Mouse (Mus musculus): ENCODE measurements around the gene Plekhg5. TPM values are rescaled to one million over a fixed set of nuclear protein-coding genes. Genes with fewer than 3 reads are reported as not detected.
A peak's percentile ranks its signal among the peaks of the same experiment; 100 is the strongest.
"Not testable (repeated sequence)": the region's sequence is repeated elsewhere in the genome, so short reads cannot be mapped to it uniquely, and the experiment has no call there.

Gene Plekhg5
- total RNA-seq (2021) = 10 to 100 TPM; 80.0 to 91.9 TPM
- long read RNA-seq, experiment 1, transcript Plekhg5-204 (22 exons, 3,818 nt) = major isoform, 25 of 77 reads
- long read RNA-seq, experiment 1, transcript Plekhg5-206 (7 exons, 2,792 nt) = minor isoform, 5 of 77 reads
- long read RNA-seq, experiment 1, partial matches to known transcripts = 25 of 77 reads
- long read RNA-seq, experiment 1, other reads (novel, unspliced or antisense) = 21 of 77 reads
- long read RNA-seq, experiment 2, transcript Plekhg5-204 (22 exons, 3,818 nt) = major isoform, 21 of 51 reads
- long read RNA-seq, experiment 2, partial matches to known transcripts = 15 of 51 reads
- long read RNA-seq, experiment 2, other reads (novel, unspliced or antisense) = 12 of 51 reads

DNA sequence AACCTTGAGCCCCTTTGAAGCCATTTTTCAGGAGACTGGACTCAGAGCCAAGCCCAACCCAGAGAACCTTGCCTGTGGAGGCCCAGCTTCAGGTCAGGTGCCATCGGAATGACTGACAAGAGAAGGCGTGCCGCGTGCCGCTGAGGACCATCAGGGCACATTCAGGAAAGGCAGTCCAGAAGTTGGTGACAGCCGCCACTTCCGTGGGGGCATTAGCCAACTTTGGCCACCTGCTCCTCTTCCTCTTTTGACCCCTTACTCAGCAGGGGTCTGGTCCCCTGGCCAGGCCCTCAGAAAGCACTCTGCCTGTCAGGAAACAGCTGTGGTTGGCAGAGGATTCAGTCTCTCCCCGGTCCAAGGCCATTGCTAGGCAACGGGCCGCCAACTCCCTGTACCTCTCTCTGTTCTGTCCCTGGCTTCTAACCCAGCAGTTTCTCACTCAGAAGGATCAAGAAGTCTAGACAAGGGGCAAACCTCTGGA lies at the start of gene Plekhg5:
TSS of gene Plekhg5 (plus strand) at position 378 of the 481 bp plus-strand sequence.
- no peak for DNase-seq (ENCODE audit: low spot score in 2 of 2)

DNA sequence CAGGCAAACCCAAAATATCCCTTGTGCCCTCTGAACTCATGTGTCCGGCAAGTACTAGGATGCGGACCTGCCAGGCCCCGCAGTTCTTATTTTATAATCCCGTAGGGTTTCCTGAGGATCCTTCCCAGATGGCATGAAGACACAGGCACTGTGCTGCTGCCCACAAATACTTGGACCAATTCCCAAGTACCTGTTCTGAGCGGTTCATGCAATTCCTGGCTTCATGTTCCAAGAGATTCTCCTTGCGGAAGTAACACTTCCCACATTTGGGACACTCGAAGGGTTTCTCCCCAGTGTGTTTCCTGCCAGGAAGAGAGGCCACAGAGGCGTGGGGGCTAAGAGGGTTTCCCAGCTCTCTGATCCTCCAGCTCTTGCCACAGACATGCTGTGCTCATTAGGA lies 49.8 kb upstream of the Plekhg5 start:
- DNase-seq (ENCODE audit: low spot score in 2 of 2) = peak in 1 of 2 experiments; percentile 16

DNA sequence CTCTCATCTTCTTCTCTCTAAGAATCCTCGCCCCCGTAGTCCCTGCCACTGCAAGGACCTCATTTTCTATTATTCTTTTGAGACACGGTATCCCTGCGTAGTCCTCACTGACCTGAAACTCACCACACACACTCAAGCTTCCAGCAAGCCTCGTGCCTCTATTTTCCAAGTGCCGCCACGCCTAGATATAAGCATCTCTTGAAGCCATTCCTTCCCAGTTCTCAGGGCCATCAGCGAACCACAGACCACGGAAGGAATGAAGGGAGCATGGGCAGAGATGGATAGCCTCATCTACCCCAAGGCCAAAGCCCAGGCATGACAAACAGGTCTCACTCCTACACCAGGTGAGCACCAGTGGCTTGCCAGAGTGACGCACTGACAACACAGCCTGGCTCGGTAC lies 47.8 kb upstream of the Plekhg5 start:
- DNase-seq (ENCODE audit: low spot score in 2 of 2) = no peak

DNA sequence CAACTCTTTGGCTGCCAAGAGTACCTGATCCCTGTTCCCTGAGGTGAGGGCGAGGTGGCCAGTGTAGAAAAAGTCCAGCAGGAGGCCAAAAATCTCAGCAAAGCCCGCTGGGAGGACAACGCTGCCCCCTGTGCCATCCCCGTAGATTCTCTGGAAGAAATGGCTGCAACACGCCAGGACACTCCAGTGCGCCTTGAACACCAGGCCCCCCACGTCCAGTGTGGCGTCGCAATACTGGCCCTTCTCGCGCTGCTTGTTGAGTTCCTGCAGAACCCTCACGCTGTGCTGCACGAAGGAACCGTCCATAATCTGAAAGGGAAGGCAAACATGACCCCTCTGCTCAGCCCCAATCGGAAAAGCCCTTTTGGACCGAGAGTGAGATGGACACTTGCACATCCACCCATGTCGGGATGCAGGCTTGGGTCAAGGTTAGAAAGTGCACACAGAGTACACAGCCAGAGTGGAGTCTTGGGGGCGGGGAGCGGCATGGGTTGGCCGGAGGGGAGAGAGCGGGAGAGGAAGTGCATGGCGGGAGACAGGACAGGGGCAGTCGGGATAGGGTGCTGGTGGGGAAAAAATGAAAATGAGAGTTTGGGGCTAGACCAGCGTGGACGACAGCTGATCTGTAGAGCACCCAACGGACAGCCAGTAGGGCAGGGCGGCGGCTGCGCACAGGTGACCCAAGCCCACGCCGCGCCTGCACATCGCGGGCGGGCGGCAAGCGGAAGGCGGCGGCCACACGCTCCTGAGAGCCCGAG lies 45.4 kb upstream of the Plekhg5 start:
- no peak for DNase-seq (ENCODE audit: low spot score in 2 of 2)

DNA sequence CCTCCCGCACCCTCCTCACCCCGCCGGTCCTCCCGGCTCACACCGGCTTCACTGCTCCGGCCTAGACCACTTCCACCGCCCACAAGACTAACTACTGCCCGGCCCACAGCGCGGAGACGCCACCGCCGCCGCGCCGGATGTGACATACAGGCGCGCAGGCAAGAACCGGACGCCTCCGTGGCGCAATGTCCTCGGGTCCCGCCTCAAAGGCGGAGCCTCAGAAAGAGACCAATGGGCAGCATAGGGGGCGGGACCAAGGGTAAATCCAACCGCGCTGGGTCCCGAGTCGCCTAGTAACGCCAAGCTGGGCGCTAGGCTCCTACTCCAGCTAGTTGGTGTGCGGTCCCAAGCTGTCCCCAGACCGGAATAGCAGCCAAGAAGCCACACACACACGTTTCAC lies 44.8 kb upstream of the Plekhg5 start, which contains the start of gene Zbtb48:
TSS of gene Zbtb48 (minus strand) at position 148 of the 400 bp plus-strand sequence.
- peak; percentile 92 to 97 for DNase-seq (ENCODE audit: low spot score in 2 of 2)

DNA sequence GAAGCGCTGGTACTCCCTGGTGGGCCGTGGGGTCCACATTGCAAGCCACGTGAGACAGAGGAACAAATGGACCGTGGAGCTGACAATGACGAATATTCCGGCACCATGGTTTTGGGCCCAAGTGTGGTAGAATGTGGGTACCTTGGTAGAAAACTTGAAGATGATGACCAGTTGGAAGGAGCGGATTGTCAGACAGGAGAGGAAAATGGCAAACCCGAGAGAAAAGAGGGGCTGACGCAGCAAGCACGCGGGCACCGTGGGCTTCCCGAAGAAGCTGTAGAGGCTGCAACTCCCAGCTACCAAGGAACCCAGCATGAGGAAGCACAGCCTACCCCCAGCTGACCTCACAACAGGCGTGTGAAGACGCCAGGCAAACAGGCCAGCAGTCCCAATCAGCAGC lies 43.8 kb upstream of the Plekhg5 start:
- no peak for DNase-seq (ENCODE audit: low spot score in 2 of 2)

DNA sequence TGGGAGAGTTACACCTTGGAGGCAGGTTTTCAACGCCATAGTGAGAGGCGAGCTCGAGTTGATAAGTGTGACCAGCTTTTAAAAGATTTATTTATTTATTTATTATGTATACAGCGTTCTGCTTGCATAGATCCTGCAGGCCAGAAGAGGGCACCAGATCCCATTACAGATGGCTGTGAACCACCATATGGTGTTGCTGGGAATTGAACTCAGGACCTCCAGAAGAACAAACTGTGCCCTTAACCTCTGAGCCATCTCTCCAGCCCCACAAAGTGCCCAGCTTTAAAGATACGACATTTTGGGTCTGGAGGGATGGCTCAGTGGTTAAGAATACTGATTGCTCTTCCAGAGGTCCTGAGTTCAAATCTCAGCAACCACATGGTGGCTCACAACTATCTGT lies 43.2 kb upstream of the Plekhg5 start:
- DNase-seq (ENCODE audit: low spot score in 2 of 2) = no peak

DNA sequence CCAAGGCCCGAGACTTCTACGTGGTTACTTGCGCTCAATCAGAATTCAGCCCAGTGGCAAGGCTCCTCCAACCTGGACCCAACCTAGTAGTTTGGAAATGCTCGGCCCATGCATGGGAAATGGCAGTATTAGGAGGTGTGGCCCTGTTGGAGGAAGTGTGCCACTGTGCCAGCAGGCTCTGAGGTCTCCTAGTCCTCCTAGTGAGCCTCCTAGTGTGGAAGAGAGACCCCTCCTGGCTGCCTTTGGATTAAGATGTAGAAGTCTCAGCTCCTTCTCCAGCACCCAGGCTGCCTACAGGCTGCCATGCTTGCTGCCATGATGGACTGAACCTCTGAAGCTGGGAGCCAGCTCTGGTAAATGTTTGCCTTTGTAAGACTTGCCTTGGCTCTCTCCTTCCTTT lies 42.3 kb upstream of the Plekhg5 start:
- DNase-seq (ENCODE audit: low spot score in 2 of 2) = no peak

DNA sequence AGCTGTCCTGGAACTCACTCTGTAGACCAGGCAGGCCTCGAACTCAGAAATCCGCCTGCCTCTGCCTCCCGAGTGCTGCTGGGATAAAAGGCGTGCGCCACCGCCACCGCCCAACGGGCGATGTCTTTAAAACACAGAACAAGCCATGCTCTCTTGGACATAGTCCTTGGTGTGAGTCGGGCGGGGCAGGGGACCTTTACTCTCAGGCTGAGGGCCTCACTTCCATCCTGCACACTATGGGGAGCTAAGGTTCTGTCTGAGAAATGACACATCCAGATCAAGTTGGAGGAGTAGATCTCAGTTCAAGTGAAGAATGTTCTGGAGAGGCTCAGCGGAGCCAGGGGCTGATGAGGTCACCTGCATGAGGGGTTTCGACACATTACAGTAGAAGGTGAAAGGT lies 39.4 kb upstream of the Plekhg5 start:
- no peak for DNase-seq (ENCODE audit: low spot score in 2 of 2)

DNA sequence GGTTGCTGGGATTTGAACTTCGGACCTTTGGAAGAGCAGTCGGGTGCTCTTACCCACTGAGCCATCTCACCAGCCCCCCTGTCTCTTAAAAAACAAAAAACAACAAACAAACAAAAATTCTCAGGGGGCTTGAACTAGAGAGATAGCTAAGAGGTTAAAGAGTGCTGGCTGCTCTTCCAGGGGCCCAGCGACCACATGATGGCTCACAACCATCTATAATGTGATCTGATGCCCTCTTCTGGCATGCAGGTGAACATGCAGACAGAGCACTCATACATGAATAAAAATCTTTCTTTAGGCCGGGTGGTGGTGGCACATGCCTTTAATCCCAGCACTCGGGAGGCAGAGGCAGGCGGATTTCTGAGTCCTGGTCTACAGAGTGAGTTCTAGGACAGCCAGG lies 35.8 kb upstream of the Plekhg5 start:
- DNase-seq (ENCODE audit: low spot score in 2 of 2) = not testable (repeated sequence)

DNA sequence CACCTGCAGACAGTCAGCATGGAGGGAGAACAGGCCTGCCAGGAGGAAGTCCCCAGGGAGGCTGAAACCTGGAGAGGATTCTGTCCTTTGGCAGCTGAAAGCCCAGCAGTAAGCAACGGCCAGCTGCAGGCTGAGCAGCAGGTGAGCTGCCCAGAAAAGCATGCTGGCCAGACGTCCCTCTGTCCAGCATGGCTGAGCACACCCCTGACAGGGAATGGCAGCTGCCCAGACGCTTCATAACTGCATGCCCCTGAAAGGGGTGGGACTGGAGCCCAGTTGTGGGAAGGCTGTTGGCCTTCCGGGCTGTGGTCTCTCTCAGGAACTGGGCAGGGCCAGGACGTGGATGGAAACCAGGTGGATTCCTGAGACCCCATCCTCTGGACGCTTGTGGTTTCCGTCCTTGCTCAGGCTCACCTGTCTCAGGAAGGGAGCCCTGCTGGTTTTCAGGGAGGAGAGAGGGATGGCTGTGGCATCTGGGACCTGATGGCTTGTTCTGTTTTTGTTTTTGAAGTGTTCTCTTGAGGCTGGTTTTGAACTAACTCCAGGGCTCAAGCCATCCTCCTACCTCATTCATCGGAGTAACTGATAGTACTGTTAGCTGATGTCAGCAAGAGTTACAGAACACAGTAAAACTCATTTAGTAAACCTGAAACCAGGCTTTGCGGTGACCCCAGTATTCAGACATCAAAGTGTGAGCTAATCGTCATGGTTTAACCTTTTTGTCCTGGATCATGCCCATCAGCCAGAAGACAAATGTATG lies 33.9 kb upstream of the Plekhg5 start, which contains the start of gene Tas1r1:
TSS of gene Tas1r1 (minus strand) at position 344 of the 760 bp plus-strand sequence.
- no peak for DNase-seq (ENCODE audit: low spot score in 2 of 2)

DNA sequence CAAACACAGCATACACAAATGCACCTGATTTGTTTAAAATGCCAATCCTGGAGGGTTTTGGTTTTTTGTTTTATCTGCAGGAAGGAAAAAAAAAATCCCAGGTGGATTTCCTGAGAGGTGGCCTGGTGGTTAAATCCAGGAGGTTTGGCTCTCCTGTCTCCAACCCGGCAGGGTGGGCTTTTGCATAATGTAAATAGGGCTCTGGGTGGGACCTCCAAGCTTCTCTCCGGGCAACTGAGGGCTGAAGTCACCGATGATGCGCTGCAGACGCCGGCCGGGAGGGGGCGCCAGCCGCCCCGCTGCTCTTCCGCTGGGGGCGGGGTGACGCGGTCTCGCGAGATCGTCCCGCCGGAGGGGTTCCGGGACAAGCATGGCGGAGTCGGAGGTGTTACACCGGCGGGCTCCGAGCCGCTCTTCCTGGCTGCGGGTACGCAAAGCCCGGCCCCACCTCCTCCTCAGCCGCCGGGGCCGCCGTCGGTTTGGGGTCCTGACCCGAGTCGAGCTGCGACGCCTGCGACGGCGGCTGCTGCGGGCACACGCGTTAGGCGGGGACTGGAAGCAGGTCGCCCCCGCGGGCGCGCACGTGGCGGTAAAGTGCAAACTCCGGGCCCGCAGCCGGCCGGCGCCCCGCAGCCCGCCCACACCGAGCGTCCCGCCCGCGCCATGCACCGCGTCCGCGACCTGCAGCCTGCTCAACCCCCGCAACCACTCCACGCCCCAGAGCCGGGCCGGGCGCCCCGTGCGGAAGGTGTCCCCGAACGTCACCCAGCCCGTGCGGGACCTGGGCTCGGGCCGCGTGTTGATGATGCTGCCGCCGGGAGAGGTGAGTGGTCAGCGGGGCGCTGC lies 33.1 kb upstream of the Plekhg5 start, which contains the start of gene Nol9:
TSS of gene Nol9 (plus strand) at position 337 of the 846 bp plus-strand sequence.
- DNase-seq (ENCODE audit: low spot score in 2 of 2) = peak; percentile 91 to 94

DNA sequence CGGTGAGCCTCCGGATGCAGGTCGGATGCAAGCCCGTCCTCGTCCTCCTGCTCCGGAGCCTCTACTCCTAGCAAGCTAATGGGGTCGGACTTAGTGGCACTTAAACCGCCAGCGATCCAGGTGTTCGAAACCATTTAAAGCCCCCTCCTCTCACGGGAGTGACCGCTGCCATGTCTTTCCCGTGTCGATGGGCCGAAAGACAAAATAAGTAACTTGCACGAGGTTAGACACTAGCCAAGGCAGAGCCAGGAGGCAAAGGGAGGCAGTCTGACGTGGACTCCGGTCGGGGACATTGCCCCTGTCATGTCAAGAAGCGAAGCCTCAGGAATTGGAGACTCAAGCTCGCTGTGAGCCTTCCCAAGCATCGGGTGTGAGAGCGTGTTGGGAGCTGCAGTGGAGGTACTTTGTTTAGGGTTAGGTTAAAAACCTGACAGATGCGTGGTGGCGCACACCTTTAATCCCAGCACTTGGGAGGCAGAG lies 32.4 kb upstream of the Plekhg5 start:
- no peak for DNase-seq (ENCODE audit: low spot score in 2 of 2)

DNA sequence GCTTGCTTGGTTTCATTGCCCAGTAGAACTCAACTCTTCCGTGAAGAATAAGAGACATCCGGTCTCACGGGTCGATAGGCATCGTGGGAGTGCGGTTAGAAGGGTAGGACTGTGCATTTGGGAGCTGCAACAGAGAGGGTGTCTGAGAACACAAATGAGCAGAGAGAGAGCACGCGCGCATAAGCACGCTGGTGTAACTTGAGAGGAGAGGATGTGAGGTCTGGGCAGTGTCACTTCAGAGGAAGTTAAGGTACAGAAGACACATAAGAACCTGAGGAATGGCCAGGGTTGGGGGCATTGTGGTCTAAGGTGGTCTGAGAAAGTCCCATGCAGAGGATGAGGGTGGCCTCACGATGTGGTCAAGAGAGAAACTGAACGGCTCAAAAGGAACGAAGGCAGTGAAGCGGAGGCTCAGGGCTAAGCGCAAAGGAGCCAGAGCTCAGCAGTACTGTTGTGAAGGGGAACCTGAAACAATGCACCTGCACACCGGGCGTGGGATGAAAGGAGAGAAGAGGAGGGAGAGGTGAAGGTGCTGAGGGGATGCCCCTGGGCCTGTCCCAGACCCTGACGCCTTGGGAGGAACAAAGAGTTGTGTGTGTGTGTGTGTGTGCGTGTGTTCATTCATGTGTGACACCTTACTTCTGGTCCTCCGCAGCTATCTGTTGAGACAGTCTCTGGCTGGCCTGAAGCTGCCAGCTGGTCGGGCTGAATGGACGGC lies 30.2 kb upstream of the Plekhg5 start:
- no peak for DNase-seq (ENCODE audit: low spot score in 2 of 2)

DNA sequence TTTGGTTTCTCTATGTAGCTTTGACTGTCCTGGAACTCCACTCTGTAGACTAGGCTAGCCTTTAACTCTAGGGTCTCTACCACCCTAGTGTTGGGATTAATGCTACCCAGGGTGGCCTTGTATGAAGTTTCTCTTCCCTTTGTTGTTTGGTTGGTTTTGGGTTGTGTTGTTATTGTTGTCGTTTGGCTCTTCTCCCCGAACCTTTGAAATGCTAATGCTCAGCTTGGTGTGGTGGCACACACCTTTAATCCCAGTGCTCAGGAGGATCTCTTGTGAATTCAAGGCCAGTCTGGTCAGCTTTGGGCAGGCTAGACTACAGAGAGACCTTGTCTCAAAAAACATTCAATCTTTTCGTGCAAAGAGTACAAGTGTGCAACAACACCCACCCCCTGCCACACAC lies 29.1 kb upstream of the Plekhg5 start:
- no peak for DNase-seq (ENCODE audit: low spot score in 2 of 2)

DNA sequence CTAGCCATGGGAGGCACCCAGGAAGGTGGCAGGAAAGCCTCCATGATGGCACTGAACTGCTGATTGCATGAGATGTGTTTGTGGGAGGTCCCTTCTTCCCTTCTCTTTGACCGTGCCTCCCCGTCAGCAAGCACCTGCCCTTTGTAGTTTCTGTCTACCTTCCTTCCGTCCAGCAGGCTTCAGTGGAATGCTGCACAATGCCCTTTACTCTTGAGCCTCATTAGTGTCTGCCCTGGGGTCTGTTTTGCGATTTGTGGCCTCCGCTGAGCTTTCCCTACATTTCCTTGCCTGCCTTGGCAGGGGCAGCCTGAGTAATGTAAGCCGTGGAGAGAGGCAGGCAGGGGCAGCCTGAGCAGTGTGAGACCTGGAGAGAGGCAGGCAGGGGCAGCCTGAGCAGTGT lies 27.7 kb upstream of the Plekhg5 start:
- DNase-seq (ENCODE audit: low spot score in 2 of 2) = no peak

DNA sequence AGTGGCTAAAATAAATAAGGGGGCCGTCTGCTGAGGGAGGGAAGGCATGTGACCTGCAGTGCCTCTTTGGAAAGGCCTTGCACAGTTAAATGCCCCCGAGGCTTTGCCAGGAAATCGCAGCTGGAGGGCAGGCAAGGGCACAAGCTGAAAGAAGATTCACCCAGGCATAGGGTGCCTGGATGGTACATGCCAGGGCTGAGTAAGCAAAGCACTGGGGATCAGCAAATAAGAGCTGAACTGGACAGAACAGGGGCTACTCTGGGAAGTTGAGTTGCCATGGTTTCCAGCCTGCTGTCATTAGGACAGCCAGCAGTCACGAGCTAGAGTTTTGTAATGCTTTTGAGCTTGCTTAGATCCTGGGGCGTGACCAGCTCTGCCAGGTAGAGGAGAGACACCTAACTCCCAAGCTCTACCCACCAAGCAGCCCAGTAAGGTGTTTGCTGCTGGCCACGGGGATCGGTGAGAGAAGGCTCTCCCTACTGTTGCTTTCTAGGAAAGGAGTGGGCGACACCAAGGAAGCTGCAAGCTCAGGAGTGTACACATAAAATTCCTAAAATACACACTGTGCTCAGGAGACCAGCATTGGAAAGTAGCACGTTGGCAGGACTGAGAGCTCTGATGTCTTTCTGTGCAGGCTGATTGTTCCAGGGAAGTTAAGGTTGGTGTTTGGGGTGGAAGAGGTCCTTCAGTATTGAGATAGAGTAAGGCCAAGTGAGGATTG lies 9.7 kb upstream of the Plekhg5 start:
- peak; percentile 10 to 22 for DNase-seq (ENCODE audit: low spot score in 2 of 2)

DNA sequence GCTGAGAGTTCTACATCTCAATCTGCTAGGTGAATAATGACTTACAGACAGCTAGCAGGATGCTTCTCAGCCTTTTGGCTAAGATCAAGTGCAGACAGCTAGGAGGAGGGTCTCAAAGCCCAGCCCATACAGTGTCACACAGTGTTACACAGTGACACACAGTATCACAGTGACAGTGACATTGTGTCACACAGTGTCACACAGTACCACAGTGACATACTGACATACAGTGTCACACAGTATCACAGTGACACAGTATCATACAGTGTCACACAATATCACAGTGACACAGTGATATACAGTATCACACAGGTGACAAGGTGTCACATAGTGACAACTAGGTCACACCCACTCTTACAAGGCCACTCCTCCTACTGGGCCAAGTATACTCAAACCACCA lies 5.0 kb upstream of the Plekhg5 start:
- DNase-seq (ENCODE audit: low spot score in 2 of 2) = no peak

DNA sequence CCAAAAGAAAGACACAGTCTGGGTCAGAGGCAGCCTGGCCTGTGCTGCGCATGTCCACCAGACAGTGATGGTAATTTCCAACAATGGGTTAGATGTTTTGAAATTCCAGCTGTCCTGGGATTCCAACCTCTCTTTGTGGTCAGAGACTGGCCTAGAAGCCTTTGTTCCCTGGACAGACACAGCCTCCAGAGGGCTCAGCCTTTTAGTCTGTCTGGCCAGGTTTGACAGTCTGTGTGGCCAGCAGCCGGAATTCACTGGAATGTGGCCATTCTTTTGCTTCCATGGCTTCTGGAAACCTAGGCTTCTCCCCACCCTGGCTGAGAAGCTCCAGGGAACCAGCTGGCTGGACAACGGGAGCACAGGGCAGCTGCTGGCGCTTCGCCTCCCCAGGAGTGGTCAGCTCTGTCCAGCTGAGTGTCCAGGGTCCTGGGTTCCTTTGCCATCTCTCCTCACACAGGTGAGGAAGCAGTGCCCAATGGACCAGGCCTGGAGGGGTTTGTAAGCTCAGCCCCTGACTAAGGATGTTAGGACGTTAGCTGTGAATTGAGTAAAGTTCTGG lies 4.1 kb upstream of the Plekhg5 start:
- DNase-seq (ENCODE audit: low spot score in 2 of 2) = no peak
